Mouse (Mus musculus): ENCODE data around the gene Hc.

Hc gene

DNA sequence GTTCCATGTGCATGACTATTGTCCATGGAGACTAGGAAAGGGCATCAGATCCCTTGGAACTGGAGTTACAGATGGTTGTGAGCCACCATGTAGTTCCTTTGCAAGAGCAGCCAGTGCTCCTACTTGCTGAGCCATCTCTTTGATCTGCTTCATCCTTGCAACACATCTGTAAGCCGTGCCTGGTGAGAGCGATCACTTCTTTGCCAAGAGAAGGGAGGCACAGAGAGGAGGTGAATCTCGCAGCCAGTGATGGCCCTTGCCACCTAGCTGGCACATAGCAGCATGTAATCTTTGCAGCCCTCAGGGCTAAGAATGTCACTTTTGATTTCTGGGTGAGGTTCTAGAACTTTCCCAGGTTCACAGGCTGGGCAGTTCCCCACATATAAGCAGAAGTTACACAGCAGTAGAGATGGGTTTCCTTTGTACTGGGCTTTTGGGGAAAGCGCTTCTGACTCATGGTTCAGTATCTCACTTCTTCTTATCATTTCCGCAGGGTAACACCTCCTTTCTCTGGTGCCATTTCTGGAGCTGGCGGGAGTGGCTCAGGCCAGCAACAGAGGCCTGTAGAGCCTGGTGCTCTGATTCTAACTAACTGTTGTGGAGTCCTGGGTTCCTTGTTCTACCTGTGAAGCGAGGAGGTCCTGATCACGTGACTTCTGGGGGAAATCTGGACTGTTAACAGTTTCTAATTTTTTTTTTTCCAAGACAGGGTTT, 84.1 kb downstream of the Hc start:
- peak; percentile 53 for DNase-seq (ENCODE audit: low read depth)

GRCm38 (mm10) chr2:34976447-34976846, 84.8 kb downstream of the Hc start:
- no peak for DNase-seq (ENCODE audit: low read depth)

GRCm38 (mm10) chr2:34973087-34973486, 88.2 kb downstream of the Hc start:
- no peak for DNase-seq (ENCODE audit: low read depth)

DNA sequence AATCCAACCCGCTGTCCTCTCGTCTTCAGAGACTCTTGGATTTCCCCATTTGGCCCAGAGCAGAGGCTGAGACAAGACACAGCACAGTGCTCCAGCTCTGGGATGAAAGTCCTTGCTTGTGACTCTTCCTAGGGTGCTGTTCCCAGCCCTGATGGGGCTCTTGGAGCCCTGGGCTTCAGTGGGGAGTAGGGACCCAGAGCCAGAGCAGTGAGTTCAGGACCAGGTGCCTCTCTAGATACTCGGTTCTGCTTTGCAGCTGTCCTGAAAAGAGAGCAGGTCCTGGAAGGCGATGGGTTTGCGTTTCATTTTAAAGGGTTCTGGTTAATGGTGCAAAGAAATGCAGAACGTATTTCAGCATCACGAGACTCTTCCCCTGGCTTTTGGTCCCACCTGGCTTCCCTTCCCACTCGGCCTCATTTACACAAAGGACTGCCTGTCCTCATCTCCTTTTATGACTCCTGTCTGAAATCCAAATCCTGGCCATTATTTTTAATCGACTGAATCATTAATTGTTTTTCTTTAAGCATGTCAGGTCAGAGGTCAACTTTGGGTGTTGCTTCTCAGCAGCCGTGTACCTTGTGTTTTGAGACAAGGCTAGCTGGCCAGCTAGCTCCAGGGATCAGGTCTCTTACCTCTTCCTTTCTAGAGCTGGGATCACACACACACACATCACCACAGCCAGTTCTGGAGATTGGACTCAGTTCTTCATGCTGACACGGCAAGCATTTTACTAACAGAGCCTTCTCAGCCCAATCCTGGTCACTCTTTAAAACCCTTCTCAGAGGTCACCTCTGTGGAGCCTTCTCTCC, 90.0 kb downstream of the Hc start:
- DNase-seq (ENCODE audit: low read depth), result no peak

- DNase-seq (ENCODE audit: low read depth), result no peak
Measured at GRCm38 (mm10) chr2:34970092-34970750, 91.0 kb downstream of the Hc start.

- no peak for DNase-seq (ENCODE audit: low read depth)
Measured at GRCm38 (mm10) chr2:34969166-34969565, 92.1 kb downstream of the Hc start.

DNA sequence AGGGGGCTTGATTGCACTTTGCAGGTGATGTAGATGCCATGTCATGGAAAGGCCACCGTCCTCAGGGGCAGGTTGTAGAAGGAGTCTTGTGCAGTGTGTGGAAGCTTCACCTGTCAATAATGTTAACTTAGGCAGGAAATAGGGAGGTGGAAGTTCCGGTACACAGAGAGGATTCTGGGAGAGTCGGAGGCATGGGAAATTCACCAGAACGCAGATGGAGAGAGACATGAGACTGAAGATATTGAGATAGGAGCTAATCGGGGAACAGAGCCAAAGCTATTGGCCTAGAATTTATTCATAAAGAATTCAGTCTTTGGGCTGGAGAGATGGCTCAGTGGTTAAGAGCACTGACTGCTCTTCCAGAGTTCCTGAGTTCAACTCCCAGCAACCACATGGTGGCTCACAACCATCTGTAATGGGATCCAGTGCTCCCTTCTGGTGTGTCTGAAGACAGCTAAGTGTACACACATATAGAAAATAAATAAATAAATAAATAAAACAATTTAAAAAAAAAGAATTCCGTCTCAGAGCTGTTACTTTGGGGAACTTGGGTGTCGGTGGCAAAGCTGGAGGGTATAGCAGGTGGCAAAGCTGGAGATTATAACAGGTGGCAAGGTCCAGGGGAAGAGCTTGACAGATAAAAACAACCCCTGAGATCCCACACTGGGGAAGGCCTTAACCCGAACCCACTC, 94.8 kb downstream of the Hc start:
- no peak for DNase-seq (ENCODE audit: low read depth)

- no peak for DNase-seq (ENCODE audit: low read depth)
Measured at GRCm38 (mm10) chr2:34965806-34966205, 95.4 kb downstream of the Hc start.

DNA sequence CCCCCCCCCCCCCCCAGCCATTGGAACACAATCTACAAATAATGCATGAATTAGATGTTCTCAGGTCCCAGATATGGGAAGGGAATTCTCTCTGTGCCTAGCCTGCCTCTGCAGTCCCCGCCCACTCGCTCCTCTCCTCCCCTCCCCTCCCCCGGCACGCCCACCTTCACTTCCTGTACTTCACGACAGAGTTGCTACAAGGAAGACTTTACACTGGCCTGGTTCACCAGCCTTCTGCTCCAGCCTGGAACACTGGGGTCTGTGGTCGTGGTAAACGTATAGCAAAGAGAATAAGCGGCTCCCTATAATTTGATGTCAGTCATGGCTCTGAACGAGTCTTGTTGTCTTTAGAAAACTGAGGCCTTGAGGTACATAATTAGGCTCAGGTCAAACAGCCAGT, 95.9 kb downstream of the Hc start:
- DNase-seq (ENCODE audit: low read depth), result no peak

DNA sequence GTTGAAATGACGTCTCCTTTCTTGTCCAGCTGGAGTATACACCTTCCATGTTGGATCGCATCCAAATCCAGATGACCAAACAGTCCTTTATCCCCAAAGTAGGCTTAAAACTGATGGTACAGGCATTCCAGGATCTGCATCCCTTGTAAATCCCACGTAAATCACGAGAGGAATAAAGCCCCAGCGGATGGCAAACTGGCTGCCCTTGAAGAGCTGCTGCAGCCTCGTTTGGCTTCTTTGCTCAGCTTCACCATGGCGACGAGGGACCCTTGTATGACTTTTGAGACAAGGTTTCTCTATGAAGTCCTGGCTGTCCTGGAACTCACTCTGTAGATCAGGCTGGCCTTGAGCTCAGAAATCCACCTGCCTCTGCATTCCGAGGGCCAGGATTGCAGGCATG, 96.6 kb downstream of the Hc start:
- DNase-seq (ENCODE audit: low read depth), result no peak

GRCm38 (mm10) chr2:34964230-34964629, 97.0 kb downstream of the Hc start:
- DNase-seq (ENCODE audit: low read depth), result no peak

GRCm38 (mm10) chr2:34963371-34963956, 97.8 kb downstream of the Hc start:
- no peak for DNase-seq (ENCODE audit: low read depth)

DNA sequence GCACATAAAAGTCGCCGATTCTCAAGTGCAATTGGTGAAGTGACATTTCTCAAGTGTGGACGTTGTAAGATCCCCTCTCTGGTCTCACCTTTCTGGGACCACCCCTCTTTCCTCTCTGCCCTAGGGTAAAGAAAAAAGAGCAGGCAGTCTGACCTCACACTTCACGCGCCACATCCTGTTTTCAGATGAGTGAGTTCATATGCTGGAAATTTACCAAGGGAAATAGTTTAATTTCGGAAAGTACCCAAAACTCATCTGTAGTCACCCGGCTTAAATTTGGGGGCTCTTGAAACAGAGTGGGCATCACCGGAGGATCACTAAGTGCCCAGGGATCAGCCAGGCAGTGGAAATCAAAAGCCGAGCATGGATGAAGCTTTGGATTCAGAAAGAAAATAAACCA, 98.3 kb downstream of the Hc start:
- DNase-seq (ENCODE audit: low read depth), result no peak

DNA sequence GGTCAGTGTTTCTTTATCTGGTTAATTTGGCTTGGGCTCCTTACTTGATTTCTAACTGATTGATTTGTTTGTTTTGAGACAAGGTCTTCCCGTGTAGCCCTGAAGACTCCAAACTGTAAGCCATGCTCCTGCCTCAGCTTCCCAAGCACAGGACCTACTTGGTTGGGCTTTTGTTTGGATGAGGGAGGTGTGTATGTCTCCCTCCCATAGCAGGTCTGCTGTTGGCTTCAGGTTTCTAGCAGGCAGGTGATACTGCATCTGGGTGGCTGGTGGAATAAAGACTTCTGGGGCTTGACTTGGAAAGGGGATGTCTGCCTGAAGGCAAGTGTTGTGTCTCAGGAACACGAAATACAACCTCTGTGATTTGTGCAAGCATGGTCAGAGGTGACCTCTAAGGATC, 99.0 kb downstream of the Hc start:
- no peak for DNase-seq (ENCODE audit: low read depth)

DNA sequence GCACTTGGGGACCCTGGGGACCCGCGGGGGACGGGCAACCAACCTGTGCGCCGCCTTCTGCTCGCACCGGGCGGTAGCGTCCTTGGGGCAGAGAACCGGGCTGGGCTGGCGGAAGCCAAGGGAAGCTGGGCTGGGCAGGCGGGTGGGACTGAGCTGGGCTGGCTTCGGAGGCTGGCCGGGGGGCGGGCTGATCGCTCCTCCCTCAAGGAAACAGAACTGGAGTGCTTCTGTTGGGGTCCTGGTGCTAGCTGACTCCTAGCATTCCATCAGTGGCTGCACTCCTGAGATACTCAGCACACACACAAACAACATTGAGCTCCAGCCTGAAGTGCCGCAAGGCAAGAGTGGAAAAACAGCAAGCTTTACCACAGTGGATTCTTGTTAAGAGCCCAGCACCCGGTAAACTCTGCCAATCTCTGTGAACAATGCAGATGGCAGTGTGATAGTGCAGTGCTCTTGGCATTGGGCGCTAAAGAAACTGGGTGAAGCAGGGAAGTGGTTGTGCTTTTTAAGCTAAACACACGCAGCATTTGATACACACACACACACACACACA, 99.7 kb downstream of the Hc start, which contains the start of gene Traf1:
Gene Traf1 (minus strand): TSS at position 292 of the 556 bp plus-strand sequence.
- no peak for DNase-seq (ENCODE audit: low read depth)

DNA sequence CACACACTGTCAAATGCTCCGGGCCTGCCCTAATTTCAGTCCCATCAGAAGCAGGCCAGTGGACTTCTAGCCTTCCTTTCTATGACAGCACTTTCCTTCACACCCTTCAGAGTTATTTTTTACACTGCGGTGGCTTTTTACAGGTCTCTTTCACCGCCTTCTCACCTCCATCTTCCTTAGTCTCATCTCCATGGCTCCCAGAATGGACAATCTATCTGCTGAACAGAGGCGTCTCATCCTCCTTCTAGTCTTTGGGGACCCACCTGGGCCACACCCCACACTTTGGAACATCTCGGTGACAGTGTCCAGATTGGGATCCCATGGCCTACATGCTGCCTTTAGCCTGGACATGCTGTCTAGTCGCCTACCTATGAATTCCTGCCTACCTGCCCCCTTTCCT, 100.3 kb downstream of the Hc start:
- DNase-seq (ENCODE audit: low read depth), result no peak

- DNase-seq (ENCODE audit: low read depth), result no peak
Measured at GRCm38 (mm10) chr2:34960466-34960865, 100.8 kb downstream of the Hc start.

- no peak for DNase-seq (ENCODE audit: low read depth)
Measured at GRCm38 (mm10) chr2:34958582-34958981, 102.7 kb downstream of the Hc start.

DNA sequence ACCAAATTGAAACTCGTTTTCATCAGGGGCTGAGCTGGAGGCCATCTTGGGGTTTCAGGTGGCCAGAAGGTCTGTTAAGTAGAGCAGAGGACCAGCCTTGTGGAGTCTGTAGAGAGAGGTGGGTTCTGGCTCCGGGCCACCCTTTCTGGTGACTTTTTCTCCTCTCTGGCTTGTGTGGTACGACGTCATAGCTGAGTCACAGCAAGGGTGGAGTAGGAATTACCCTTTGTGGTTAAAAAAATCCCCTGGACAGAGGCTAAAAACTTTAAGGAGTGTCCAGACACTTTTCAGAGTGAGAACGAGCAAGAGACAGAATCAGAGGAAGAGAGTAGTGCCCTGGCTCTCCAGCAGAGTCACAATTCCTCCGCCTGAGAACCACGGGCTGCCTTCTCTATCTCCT, 103.2 kb downstream of the Hc start:
- DNase-seq (ENCODE audit: low read depth), result no peak

DNA sequence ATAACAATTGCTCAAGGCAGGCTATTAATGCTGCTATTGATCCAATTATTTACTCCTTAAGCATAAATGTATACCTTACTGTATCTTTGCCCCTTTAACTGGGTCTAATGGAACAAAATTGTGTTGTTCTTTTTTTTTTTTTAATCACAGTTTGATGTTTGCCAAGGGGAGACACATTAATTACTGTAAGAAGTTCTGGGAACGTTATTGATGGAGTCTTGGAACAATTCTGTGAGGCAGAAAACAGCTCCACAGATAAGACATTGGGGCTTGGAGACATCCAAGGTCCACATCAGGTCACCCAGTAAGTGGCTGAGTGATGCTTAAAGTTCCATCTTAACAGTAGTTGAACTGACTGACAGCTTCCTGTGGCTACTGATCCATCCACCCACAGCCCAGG, 103.8 kb downstream of the Hc start:
- DNase-seq (ENCODE audit: low read depth), result no peak

GRCm38 (mm10) chr2:34956941-34957340, 104.3 kb downstream of the Hc start:
- DNase-seq (ENCODE audit: low read depth), result no peak

GRCm38 (mm10) chr2:34954344-34954743, 106.9 kb downstream of the Hc start:
- no peak for DNase-seq (ENCODE audit: low read depth)
